Mouse (Mus musculus): ENCODE measurements at regions not wholly inside any gene's neighbourhood (a gene's known extent, or its start where the extent isn't known, plus 50 kb on each side); places are given as distances from the start of the nearest gene placed in this dataset.

DNA sequence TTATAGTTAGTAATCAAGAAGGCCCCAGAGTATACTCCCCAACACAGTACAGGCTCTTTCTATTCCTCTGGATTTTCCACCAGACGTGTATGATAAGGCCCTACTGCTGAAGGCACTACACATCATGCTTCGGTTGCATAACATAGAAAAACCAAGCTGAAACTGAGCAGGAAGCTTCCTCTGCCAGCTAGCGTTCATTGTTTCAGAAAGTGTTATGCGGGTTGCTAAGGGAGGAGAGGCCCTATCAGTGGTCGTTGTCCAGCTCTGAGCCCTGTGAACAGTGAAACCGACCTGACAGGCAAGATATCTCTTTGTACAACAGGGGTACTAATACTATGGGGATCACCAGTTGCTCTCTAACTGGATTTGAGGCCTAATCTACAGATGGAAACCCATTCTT is 118.9 kb upstream of the Serpine2 start:
- Histone ChIP-seq H3K27me3 (no peaks in the 10 kb centered on the region), H3K9me3 (replicated peaks) (no peaks in the 10 kb centered on the region), H3K27ac (no peak overlapping the region), H3K36me3 (no peaks in the 10 kb centered on the region), H3K4me2 (replicated peaks) (no peak overlapping the region), H3K9ac (no peak overlapping the region), H3K4me1 (no peaks in the 10 kb centered on the region), H3K4me3 (no peak overlapping the region)
- no peak for ATAC-seq (ENCODE audit: low FRiP score)
- WGBS: 78% methylated on average over 6 of the region's 6 CpGs

DNA sequence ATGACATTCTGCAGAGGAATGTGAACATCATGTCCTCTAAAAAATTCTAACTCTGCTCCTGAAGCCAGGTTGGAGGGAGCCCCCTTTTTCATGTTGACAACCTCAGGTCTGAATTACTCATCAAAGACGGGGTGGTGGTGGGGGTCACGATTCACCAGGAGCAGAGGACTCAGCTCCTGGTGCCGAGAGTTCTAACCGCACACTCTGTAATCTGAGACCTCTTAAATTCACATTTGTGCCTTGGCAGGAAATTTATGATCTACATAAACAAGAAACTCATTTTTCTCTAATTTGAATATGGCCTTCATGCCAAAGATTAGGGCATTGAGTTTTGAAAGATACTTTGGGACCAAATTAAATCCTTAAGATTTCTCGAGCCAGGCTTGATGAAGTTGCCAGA is 117.2 kb upstream of the Serpine2 start:
- H3K27ac ChIP-seq: no peak overlapping the region

DNA sequence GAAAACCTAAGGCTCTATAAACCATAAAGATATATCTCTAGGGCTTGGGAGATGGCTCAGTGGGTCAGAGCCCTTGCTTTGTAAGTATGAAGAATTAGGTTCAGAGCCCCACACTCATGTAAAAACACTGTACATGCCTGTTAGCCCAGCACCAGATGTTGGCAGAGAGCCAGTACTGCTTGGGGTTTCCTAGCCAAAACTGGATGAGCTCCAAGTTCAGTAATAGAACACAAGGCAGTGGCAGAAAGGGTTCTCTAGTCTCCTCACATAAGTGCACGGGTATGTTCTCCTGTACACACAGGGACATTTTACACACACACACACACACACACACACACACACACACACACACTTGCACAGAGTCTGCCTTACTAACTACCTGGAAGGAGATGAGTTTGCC is 95.1 kb upstream of the Serpine2 start:
- no peak overlapping the region for H3K4me2 ChIP-seq (replicated peaks)
- H3K9me3 ChIP-seq (replicated peaks): no peaks in the 10 kb centered on the region
- WGBS: 33% methylated on average over 1 of the region's 1 CpGs
- H3K27ac ChIP-seq: no peak overlapping the region
- H3K27me3 ChIP-seq: no peaks in the 10 kb centered on the region
- H3K36me3 ChIP-seq: no peaks in the 10 kb centered on the region
- no peak for ATAC-seq (ENCODE audit: low FRiP score)
- no peak overlapping the region for H3K4me3 ChIP-seq
- no peaks in the 10 kb centered on the region for H3K4me1 ChIP-seq
- no peak overlapping the region for H3K9ac ChIP-seq

More for the DNA sequence above, 117.2 kb upstream of the Serpine2 start:
- no peak overlapping the region for H3K9ac ChIP-seq
- no peak overlapping the region for H3K4me3 ChIP-seq
- WGBS: 77% methylated on average over 5 of the region's 5 CpGs
- ATAC-seq (ENCODE audit: low FRiP score): no peak
- no peaks in the 10 kb centered on the region for H3K36me3 ChIP-seq
- no peaks in the 10 kb centered on the region for H3K4me1 ChIP-seq
- no peak overlapping the region for H3K4me2 ChIP-seq (replicated peaks)
- no peaks in the 10 kb centered on the region for H3K9me3 ChIP-seq (replicated peaks)
- H3K27me3 ChIP-seq: no peaks in the 10 kb centered on the region

DNA sequence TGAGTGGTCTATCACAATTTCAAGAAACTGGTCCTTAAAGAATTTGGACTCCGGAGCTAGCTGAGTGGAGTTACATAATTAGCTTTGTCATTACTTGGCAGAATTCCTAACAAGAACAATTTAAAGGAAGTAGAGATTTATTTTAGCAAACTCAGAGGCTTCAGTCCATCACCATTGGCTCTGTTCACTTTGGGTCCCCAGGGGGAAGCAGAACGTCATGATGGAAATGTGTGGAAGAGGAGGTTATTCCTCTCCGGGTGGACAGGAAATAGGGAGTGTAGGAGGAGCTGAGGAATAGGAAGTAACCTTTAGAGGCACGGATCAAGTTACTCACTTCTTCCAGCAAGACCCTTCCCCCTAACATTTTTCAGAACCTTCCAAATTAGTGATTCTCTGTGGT is 83.3 kb upstream of the Serpine2 start:
- H3K36me3 ChIP-seq: no peaks in the 10 kb centered on the region
- WGBS: 84% methylated on average over 4 of the region's 4 CpGs
- no peak overlapping the region for H3K4me3 ChIP-seq
- ATAC-seq (ENCODE audit: low FRiP score): no peak
- H3K9ac ChIP-seq: no peak overlapping the region
- H3K27ac ChIP-seq: no peak overlapping the region
- no peaks in the 10 kb centered on the region for H3K27me3 ChIP-seq
- peaks cover under 1% of the 10 kb centered on the region; the same call in 1 of the 2 replicates for H3K9me3 ChIP-seq (replicated peaks)
- no peaks in the 10 kb centered on the region for H3K4me1 ChIP-seq
- no peak overlapping the region for H3K4me2 ChIP-seq (replicated peaks)

DNA sequence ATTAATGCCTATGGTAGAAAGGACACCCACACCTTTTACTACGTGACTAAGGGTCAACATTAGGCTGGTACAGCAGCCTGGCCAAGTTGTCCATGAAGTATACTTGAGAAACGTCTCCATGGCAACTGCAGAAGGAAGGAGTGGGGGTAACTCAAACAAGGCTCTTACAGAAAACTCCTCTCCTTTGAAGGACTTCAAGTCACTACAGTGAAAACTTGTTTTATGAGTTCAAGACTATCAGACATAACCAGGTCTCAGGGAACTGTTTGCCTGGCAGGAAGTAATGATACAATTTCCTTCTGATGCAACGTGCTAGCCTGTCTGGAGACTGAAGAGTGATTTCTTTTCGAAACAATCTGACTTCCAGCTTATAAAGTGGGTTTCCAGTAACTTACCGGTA is 71.5 kb upstream of the Serpine2 start:
- Histone ChIP-seq H3K9me3 (replicated peaks) (no peaks in the 10 kb centered on the region), H3K27ac (no peak overlapping the region), H3K4me3 (no peak overlapping the region), H3K4me1 (no peaks in the 10 kb centered on the region), H3K4me2 (replicated peaks) (no peak overlapping the region), H3K9ac (no peak overlapping the region), H3K36me3 (no peaks in the 10 kb centered on the region), H3K27me3 (no peaks in the 10 kb centered on the region)
- WGBS: 77% methylated on average over 5 of the region's 5 CpGs
- ATAC-seq (ENCODE audit: low FRiP score): no peak

DNA sequence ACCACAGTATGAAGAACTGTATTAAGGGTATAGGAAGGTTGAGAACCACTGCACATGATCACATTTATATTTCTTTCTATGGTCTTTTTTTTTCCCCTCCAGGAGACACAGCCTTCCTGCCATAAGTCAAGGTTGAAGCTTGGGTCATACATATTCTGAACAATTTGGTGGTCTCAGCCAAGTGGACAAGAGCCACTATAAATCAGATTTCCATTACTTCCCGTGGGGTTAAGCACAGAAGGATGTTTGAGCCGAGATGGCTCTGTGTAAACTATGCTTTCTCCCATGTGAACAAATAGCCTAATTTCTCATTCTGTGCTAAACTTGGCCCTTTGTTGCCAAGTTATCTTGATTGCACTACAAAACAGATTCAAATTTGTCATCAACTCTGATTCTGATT is 66.8 kb upstream of the Serpine2 start:
- Histone ChIP-seq H3K36me3 (no peaks in the 10 kb centered on the region), H3K4me1 (no peaks in the 10 kb centered on the region), H3K9ac (no peak overlapping the region), H3K9me3 (replicated peaks) (no peaks in the 10 kb centered on the region), H3K4me3 (no peak overlapping the region), H3K27ac (no peak overlapping the region), H3K27me3 (no peaks in the 10 kb centered on the region), H3K4me2 (replicated peaks) (no peak overlapping the region)
- 73% methylated on average over 2 of the region's 2 CpGs for WGBS
- ATAC-seq (ENCODE audit: low FRiP score): no peak

DNA sequence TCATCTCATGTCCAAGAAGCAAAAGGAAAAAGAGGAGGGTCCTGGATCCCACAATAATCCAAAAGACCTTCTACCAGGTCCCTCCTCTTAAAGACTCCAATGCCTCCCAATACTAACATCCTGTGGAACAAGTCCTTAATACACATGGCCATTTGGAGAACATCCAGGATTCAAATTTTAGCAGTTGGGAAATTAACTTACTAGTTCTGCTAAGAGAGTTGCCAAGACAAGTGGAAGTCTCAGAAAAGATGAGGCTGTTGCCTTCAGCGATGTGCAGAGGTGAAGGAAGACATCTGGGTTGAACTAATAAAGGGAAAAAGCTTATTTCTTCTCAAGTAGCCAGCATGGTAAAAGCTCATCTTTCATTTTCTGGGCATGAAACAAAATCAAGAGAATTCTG is 64.8 kb upstream of the Serpine2 start:
- Histone ChIP-seq H3K27ac (no peak overlapping the region), H3K4me2 (replicated peaks) (no peak overlapping the region), H3K4me3 (no peak overlapping the region), H3K36me3 (no peaks in the 10 kb centered on the region), H3K27me3 (no peaks in the 10 kb centered on the region), H3K4me1 (no peaks in the 10 kb centered on the region), H3K9me3 (replicated peaks) (no peaks in the 10 kb centered on the region), H3K9ac (no peak overlapping the region)
- WGBS: 71% methylated on average over 1 of the region's 1 CpGs
- ATAC-seq (ENCODE audit: low FRiP score): no peak

DNA sequence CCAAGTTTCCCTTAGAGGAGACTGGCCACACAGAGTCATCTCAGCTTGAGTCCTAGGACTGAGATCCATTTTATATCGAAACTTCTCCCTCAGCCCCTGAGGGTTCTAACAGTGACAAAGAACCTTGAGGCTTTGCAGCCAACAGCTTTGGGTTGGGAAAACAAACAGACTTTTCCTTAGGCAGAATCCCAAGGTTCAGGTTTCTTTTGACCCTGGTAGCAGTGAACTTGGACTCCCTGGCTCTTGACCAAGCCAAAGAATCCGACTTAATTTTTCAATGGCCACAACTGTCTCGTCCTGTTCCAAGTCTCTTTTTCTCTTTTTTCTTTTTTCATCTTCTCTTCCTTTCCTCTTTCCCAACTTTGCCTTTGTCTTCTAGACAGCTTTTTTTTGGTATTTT is 60.9 kb upstream of the Serpine2 start:
- Histone ChIP-seq H3K27ac (no peak overlapping the region), H3K9ac (no peak overlapping the region), H3K4me3 (no peak overlapping the region), H3K9me3 (replicated peaks) (no peaks in the 10 kb centered on the region), H3K4me1 (no peaks in the 10 kb centered on the region), H3K4me2 (replicated peaks) (no peak overlapping the region), H3K27me3 (no peaks in the 10 kb centered on the region), H3K36me3 (no peaks in the 10 kb centered on the region)
- no peak for ATAC-seq (ENCODE audit: low FRiP score)
- 80% methylated on average over 3 of the region's 3 CpGs for WGBS

DNA sequence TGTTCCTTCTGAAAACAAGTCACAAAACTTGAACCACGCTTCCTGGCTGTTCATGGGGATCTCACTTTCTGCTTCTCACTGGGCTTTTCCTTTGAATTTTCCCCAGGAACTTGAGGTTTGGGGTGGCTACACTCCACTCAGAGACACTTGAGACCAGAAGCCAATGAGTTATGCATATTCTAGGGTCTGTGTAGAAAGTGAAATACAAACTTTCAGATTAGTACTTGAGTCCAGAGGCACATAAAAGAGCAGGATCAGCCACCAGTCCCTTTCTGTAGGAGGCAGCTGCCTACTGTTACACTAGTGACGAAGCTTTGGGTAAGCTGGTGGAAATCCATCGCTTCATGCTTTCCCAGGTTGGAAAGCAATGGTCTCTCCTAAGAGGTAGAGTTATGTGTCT is 60.4 kb upstream of the Serpine2 start:
- Histone ChIP-seq H3K4me2 (replicated peaks) (no peak overlapping the region), H3K9me3 (replicated peaks) (no peaks in the 10 kb centered on the region), H3K27ac (no peak overlapping the region), H3K4me3 (no peak overlapping the region), H3K4me1 (no peaks in the 10 kb centered on the region), H3K36me3 (no peaks in the 10 kb centered on the region), H3K9ac (no peak overlapping the region), H3K27me3 (no peaks in the 10 kb centered on the region)
- no peak for ATAC-seq (ENCODE audit: low FRiP score)
- WGBS: 92% methylated on average over 3 of the region's 3 CpGs

DNA sequence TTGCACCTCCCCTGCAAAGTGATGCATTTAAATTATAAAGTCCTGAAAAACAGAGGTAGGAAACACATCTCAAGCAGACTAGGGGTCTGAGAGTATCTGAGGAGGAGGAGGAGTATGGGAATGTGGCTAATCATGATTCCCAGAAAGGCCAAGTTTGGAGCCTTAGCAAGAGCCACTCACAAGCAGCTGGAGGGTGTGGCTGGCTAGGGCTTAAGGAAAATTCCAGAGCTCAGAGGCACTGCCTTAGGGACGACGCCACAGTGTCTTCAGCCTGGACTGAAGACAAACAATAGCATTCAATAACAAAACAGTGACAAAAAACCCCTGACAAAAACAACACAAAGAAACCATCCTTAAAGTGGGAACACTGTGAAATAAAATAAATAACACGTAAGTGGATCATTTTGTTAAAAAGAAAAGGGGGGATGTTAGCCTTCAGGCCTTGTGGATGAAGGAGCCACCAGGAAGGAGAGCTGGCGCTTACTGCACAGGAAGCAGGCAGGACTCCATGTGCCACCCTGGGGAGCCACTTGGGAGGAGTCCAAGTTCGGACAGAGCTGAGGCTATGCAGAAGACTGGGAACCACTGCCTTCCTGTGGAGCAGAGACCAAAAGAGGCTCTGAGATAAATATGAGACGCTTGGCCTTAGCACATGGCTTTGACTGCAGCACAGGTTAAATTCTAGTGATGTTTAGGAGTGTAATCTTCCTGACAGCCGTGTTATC is 56.6 kb upstream of the Serpine2 start:
- Histone ChIP-seq H3K27me3 (no peaks in the 10 kb centered on the region), H3K36me3 (no peaks in the 10 kb centered on the region), H3K4me2 (replicated peaks) (no peak overlapping the region), H3K9ac (no peak overlapping the region), H3K4me1 (no peaks in the 10 kb centered on the region), H3K9me3 (replicated peaks) (no peaks in the 10 kb centered on the region), H3K4me3 (no peak overlapping the region), H3K27ac (no peak overlapping the region)
- no peak for ATAC-seq (ENCODE audit: low FRiP score)
- WGBS: 60% methylated on average over 7 of the region's 7 CpGs
